Mouse (Mus musculus) urinary bladder, postnatal 4 days (tissue): ENCODE data around the gene Siglecg.

ENCODE experiments used
- DNase-seq, 2 experiments: peaks; one replicate each; pipeline ENCODE4 v3.0.0; 2021 to 2022; ENCODE audit warnings: low spot score in 2 of 2

Siglecg gene

GRCm38 (mm10) chr7:43441071-43441470, 33.1 kb downstream of the Siglecg start:
- no peak for DNase-seq

GRCm38 (mm10) chr7:43442684-43443083, 34.7 kb downstream of the Siglecg start:
- no peak for DNase-seq

GRCm38 (mm10) chr7:43443126-43443916, 35.3 kb downstream of the Siglecg start:
- DNase-seq = peak; percentile 78 to 80

- peak; percentile 93 for DNase-seq
Measured at GRCm38 (mm10) chr7:43443917-43444293, 35.9 kb downstream of the Siglecg start, which contains the start of the genes Etfb and Gm45233. Gene Etfb (plus strand): TSS chr7:43444083. Gene Gm45233 (plus strand): TSS chr7:43444128.

- no peak for DNase-seq
Measured at GRCm38 (mm10) chr7:43447801-43448200, 39.8 kb downstream of the Siglecg start.

GRCm38 (mm10) chr7:43448246-43448645, 40.2 kb downstream of the Siglecg start:
- DNase-seq = no peak

GRCm38 (mm10) chr7:43449811-43450210, 41.8 kb downstream of the Siglecg start:
- no peak for DNase-seq

- DNase-seq = no peak
Measured at GRCm38 (mm10) chr7:43451726-43452125, 43.7 kb downstream of the Siglecg start.

GRCm38 (mm10) chr7:43452609-43453008, 44.6 kb downstream of the Siglecg start:
- DNase-seq = no peak

GRCm38 (mm10) chr7:43453599-43454355, 45.8 kb downstream of the Siglecg start:
- no peak for DNase-seq

GRCm38 (mm10) chr7:43454371-43454770, 46.4 kb downstream of the Siglecg start:
- DNase-seq = no peak

- no peak for DNase-seq
Measured at GRCm38 (mm10) chr7:43462851-43463250, 54.8 kb downstream of the Siglecg start, which contains the start of gene Vsig10l. Gene Vsig10l (plus strand): TSS chr7:43463151.

GRCm38 (mm10) chr7:43463976-43464375, 56.0 kb downstream of the Siglecg start:
- DNase-seq = no peak

- no peak for DNase-seq
Measured at GRCm38 (mm10) chr7:43464864-43465343, 56.9 kb downstream of the Siglecg start.

- peak; percentile 87 to 91 for DNase-seq
Measured at GRCm38 (mm10) chr7:43465344-43466098, 57.5 kb downstream of the Siglecg start.

- DNase-seq = peak; percentile 81 to 90
Measured at GRCm38 (mm10) chr7:43466099-43466694, 58.2 kb downstream of the Siglecg start.
